Mouse (Mus musculus) c-Kit-positive CD71-negative TER-119-negative erythroid progenitor cells, embryonic 14.5 days (primary cell): ENCODE data around the gene Slc9b1.

Experiments
- DNase-seq: peaks from one replicate; pipeline ENCODE4 v3.0.0-alpha.2; 2013; ENCODE audit warnings: low read depth

Slc9b1 gene

GRCm38 (mm10) chr3:135347739-135348264, at the start of gene Slc9b1:
TSS of gene Slc9b1 (plus strand) at chr3:135348029.
- no peak for DNase-seq

- peak; percentile 12 for DNase-seq
Measured at GRCm38 (mm10) chr3:135298560-135298959, 49.3 kb upstream of the Slc9b1 start.

GRCm38 (mm10) chr3:135300081-135300480, 47.7 kb upstream of the Slc9b1 start:
- no peak for DNase-seq

- no peak for DNase-seq
Measured at GRCm38 (mm10) chr3:135304060-135304459, 43.8 kb upstream of the Slc9b1 start.

GRCm38 (mm10) chr3:135304566-135304965, 43.3 kb upstream of the Slc9b1 start:
- DNase-seq = no peak

GRCm38 (mm10) chr3:135307411-135308259, 40.2 kb upstream of the Slc9b1 start, which contains the start of gene Slc9b2:
TSS of gene Slc9b2 (plus strand) at chr3:135307700.
- DNase-seq = peak; percentile 37

GRCm38 (mm10) chr3:135312916-135313491, 34.8 kb upstream of the Slc9b1 start:
- DNase-seq = no peak

- DNase-seq = no peak
Measured at GRCm38 (mm10) chr3:135313727-135314126, 34.1 kb upstream of the Slc9b1 start.

GRCm38 (mm10) chr3:135314811-135315210, 33.0 kb upstream of the Slc9b1 start:
- no peak for DNase-seq

- no peak for DNase-seq
Measured at GRCm38 (mm10) chr3:135315720-135316425, 32.0 kb upstream of the Slc9b1 start.

- DNase-seq = no peak
Measured at GRCm38 (mm10) chr3:135318331-135318730, 29.5 kb upstream of the Slc9b1 start.

- DNase-seq = no peak
Measured at GRCm38 (mm10) chr3:135324354-135324753, 23.5 kb upstream of the Slc9b1 start.

- DNase-seq = no peak
Measured at GRCm38 (mm10) chr3:135327176-135327575, 20.7 kb upstream of the Slc9b1 start.

GRCm38 (mm10) chr3:135327601-135328000, 20.2 kb upstream of the Slc9b1 start:
- DNase-seq = peak; percentile 19

GRCm38 (mm10) chr3:135328560-135328959, 19.3 kb upstream of the Slc9b1 start:
- DNase-seq = peak; percentile 60

- no peak for DNase-seq
Measured at GRCm38 (mm10) chr3:135332691-135333090, 15.1 kb upstream of the Slc9b1 start.

- no peak for DNase-seq
Measured at GRCm38 (mm10) chr3:135333763-135334162, 14.1 kb upstream of the Slc9b1 start.

GRCm38 (mm10) chr3:135349022-135349421, 1.2 kb downstream of the Slc9b1 start:
- no peak for DNase-seq

GRCm38 (mm10) chr3:135351857-135352256, 4.0 kb downstream of the Slc9b1 start:
- no peak for DNase-seq

- no peak for DNase-seq
Measured at GRCm38 (mm10) chr3:135357394-135357793, 9.6 kb downstream of the Slc9b1 start.

- DNase-seq = no peak
Measured at GRCm38 (mm10) chr3:135375836-135376235, 28.0 kb downstream of the Slc9b1 start.

- no peak for DNase-seq
Measured at GRCm38 (mm10) chr3:135377445-135377844, 29.6 kb downstream of the Slc9b1 start.
